Mouse (Mus musculus) lung, embryonic 16.5 days (tissue): ENCODE data around the gene Gnb2. TPM values are rescaled to one million over a fixed set of nuclear protein-coding genes. Genes with fewer than 3 reads are reported as not detected.

Experiments
- microRNA-seq: library from miRNA; unstranded; fragments of <30 nt; microRNA quantifications from one replicate; pipeline ENCODE4, GENCODE M21; 2016
- polyA plus RNA-seq: library from polyadenylated mRNA; unstranded; fragments of >200 nt; fragmentation: Nextera tagmentation; extraction: Ambion mirVana; gene quantifications from 2 replicates; pipeline ENCODE4 v1.2.1, GENCODE M21; 2015

The Gnb2 gene
- polyA plus RNA-seq, 1 experiment from 2014 or later, result 379 TPM

Small RNAs within 50 kb of the gene (microRNA-seq; reads per million reads assigned to microRNA genes)
- not detected for gene Mir6418

Other genes starting within 250 kb of the Gnb2 start
- 1.9 and 2.6 TPM in 2 replicates for gene Ache, start 246.0 kb downstream of the Gnb2 start, polyA plus RNA-seq
- gene Ufsp1, start 238.9 kb downstream of the Gnb2 start, polyA plus RNA-seq, result 5.1 and 5.6 TPM in 2 replicates
- gene Srrt, start 225.8 kb downstream of the Gnb2 start, polyA plus RNA-seq, result 141 and 144 TPM in 2 replicates
- 90.5 and 94.0 TPM in 2 replicates for gene Trip6, start 219.1 kb downstream of the Gnb2 start, polyA plus RNA-seq
- 11.6 and 12.5 TPM in 2 replicates for gene Slc12a9, start 199.9 kb downstream of the Gnb2 start, polyA plus RNA-seq
- 50.7 and 56.9 TPM in 2 replicates for gene Ephb4, start 183.4 kb downstream of the Gnb2 start, polyA plus RNA-seq
- 0.53 and 0.62 TPM in 2 replicates for gene Zan, start 56.4 kb downstream of the Gnb2 start, polyA plus RNA-seq
- 50.4 and 54.4 TPM in 2 replicates for gene Pop7, start 31.0 kb downstream of the Gnb2 start, polyA plus RNA-seq
- gene Gigyf1, start 15.0 kb downstream of the Gnb2 start, polyA plus RNA-seq, result 10.7 and 10.9 TPM in 2 replicates
- 0.31 and 0.98 TPM in 2 replicates for gene Epo, start 268 bp downstream of the Gnb2 start, polyA plus RNA-seq
- gene Actl6b, start 20.0 kb upstream of the Gnb2 start, polyA plus RNA-seq, result 0.51 and 0.60 TPM in 2 replicates
- gene Tfr2, start 36.3 kb upstream of the Gnb2 start, polyA plus RNA-seq, result 0.46 and 1.4 TPM in 2 replicates
- 30.4 and 30.7 TPM in 2 replicates for gene Mospd3, start 67.5 kb upstream of the Gnb2 start, polyA plus RNA-seq
- 119 and 123 TPM in 2 replicates for gene Pcolce, start 80.3 kb upstream of the Gnb2 start, polyA plus RNA-seq
- gene Fbxo24, start 95.5 kb upstream of the Gnb2 start, polyA plus RNA-seq, result 0.13 and 0.15 TPM in 2 replicates
- gene Lrch4, start 95.6 kb upstream of the Gnb2 start, polyA plus RNA-seq, result 34.2 and 42.6 TPM in 2 replicates
- 14.8 and 18.1 TPM in 2 replicates for gene Gm20605, start 95.7 kb upstream of the Gnb2 start, polyA plus RNA-seq
- gene Sap25, start 107.8 kb upstream of the Gnb2 start, polyA plus RNA-seq, result 9.7 and 12.4 TPM in 2 replicates
- gene Irs3, start 112.2 kb upstream of the Gnb2 start, polyA plus RNA-seq, result 0.38 TPM in 1 of 2 replicates, not detected in the other
- gene Agfg2, start 151.2 kb upstream of the Gnb2 start, polyA plus RNA-seq, result 14.2 and 16.3 TPM in 2 replicates
- 1.6 and 1.9 TPM in 2 replicates for gene Nyap1, start 208.1 kb upstream of the Gnb2 start, polyA plus RNA-seq
- 140 and 146 TPM in 2 replicates for gene Tsc22d4, start 212.2 kb upstream of the Gnb2 start, polyA plus RNA-seq
- 25.9 and 30.5 TPM in 2 replicates for gene Ppp1r35, start 245.3 kb upstream of the Gnb2 start, polyA plus RNA-seq